Mouse (Mus musculus) adrenal gland (tissue): Measurements from ENCODE around the gene Cilp2.

ENCODE experiments used
- intact Hi-C: fragments of 180-260 bp; cut with DNase I; formaldehyde crosslinking; loops from one replicate; pipeline ENCODE4 v1.15.1; 2025

The Cilp2 gene

GRCm38 (mm10) chr8:69874654-69875053, 12.8 kb downstream of the Cilp2 start:
- intact Hi-C loops = loop anchor here (5.0 kb wide), 1 partner anchor 293 kb away; no protein-coding TSS in a partner anchor

- intact Hi-C loops = loop anchor here (5.0 kb wide), 1 partner anchor 293 kb away; no protein-coding TSS in a partner anchor
Measured at GRCm38 (mm10) chr8:69874155-69874554, 13.3 kb downstream of the Cilp2 start.

- intact Hi-C loops = loop anchor here (5.0 kb wide), 1 partner anchor 296 kb away; no protein-coding TSS in a partner anchor
Measured at GRCm38 (mm10) chr8:69870907-69871306, 16.6 kb downstream of the Cilp2 start.

GRCm38 (mm10) chr8:69870003-69870765, 17.3 kb downstream of the Cilp2 start:
- intact Hi-C loops = loop anchor here (5.0 kb wide), 1 partner anchor 297 kb away; no protein-coding TSS in a partner anchor

GRCm38 (mm10) chr8:69867696-69868326, 19.7 kb downstream of the Cilp2 start:
- intact Hi-C loops = no loop called here

GRCm38 (mm10) chr8:69864180-69864579, 23.3 kb downstream of the Cilp2 start:
- intact Hi-C loops = no loop called here

- intact Hi-C loops = no loop called here
Measured at GRCm38 (mm10) chr8:69863387-69864020, 24.0 kb downstream of the Cilp2 start.

- intact Hi-C loops = no loop called here
Measured at GRCm38 (mm10) chr8:69861251-69861650, 26.2 kb downstream of the Cilp2 start.

GRCm38 (mm10) chr8:69860807-69861206, 26.7 kb downstream of the Cilp2 start:
- intact Hi-C loops = no loop called here

- intact Hi-C loops = no loop called here
Measured at GRCm38 (mm10) chr8:69853869-69854268, 33.6 kb downstream of the Cilp2 start.

GRCm38 (mm10) chr8:69850926-69851506, 36.5 kb downstream of the Cilp2 start:
- intact Hi-C loops = no loop called here

GRCm38 (mm10) chr8:69849899-69850298, 37.6 kb downstream of the Cilp2 start:
- intact Hi-C loops = no loop called here

- intact Hi-C loops = no loop called here
Measured at GRCm38 (mm10) chr8:69848951-69849350, 38.5 kb downstream of the Cilp2 start.

GRCm38 (mm10) chr8:69847167-69848065, 40.1 kb downstream of the Cilp2 start:
- intact Hi-C loops = no loop called here

GRCm38 (mm10) chr8:69837057-69837682, 50.3 kb downstream of the Cilp2 start:
- intact Hi-C loops = no loop called here

GRCm38 (mm10) chr8:69832298-69832853, 55.1 kb downstream of the Cilp2 start, which contains the start of gene Pbx4:
Pbx4 (plus strand) TSS chr8:69832491.
- intact Hi-C loops = no loop called here
